Mouse (Mus musculus): ENCODE results near the gene Tet3. TPM values are rescaled to one million over a fixed set of nuclear protein-coding genes. Genes with fewer than 3 reads are reported as not detected.
A peak's percentile ranks its signal among the peaks of the same experiment; 100 is the strongest.
"Not testable (repeated sequence)": the region's sequence is repeated elsewhere in the genome, so short reads cannot be mapped to it uniquely, and the experiment has no call there.

The Tet3 gene
- polyA plus RNA-seq, 1 experiment = 15.4 TPM

DNA sequence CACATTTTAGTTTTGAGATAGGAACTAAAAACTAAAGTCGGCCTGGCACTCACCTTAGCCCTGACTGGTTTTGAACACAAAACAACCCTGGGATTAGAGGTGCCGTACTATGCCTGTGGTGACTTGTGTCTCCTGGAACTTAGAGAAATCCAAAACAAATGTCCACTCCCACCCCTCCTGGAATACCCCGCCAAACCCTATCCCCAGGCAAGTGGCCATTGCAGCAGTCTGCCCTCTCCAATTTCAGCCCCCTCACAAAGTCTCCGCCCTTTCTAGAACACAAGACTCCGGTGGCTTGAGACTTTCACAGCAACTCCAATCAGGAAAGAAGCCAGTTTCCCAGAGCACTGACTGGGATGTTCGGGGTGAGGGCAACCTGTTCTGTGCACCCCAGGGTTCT lies 110.0 kb downstream of the Tet3 start, which contains the start of gene Bola3:
Gene Bola3 (plus strand): TSS at position 275 of the 400 bp plus-strand sequence.
- Histone ChIP-seq H3K27ac (ENCODE audit: insufficient read depth, low read depth, low read length) (no peak within 1 kb of the TSS), H3K4me1 (ENCODE audit: control insufficient read depth, insufficient read depth, insufficient read length, low read length) (peaks cover 9% of the 10 kb centered on the region; the same call in 1 of the 2 replicates), H3K36me3 (ENCODE audit: control insufficient read depth, insufficient read depth, low read length) (peaks cover 15% of the 10 kb centered on the region), H3K27me3 (ENCODE audit: control insufficient read depth, insufficient read depth, low read length) (no peaks in the 10 kb centered on the region), H3K4me3 (ENCODE audit: low read depth, low read length) (peak within 1 kb of the TSS; percentile 78)
- TF ChIP-seq POLR2A (IDR thresholded peaks at IDR 0.05; ENCODE audit: low read depth, low read length) (no peak), CTCF (IDR thresholded peaks at IDR 0.05; ENCODE audit: extremely low read depth, insufficient read length, insufficient replicate concordance, low read depth, low read length) (no peak)
- WGBS = 40% methylated on average over 6 of the region's 6 CpGs

GRCm38 (mm10) chr6:83347916-83348315 lies 111.0 kb downstream of the Tet3 start:
- Histone ChIP-seq H3K27me3 (ENCODE audit: control insufficient read depth, insufficient read depth, low read length) (no peaks in the 10 kb centered on the region), H3K27ac (ENCODE audit: insufficient read depth, low read depth, low read length) (no peak overlapping the region), H3K36me3 (ENCODE audit: control insufficient read depth, insufficient read depth, low read length) (peaks cover 15% of the 10 kb centered on the region), H3K4me1 (ENCODE audit: control insufficient read depth, insufficient read depth, insufficient read length, low read length) (peaks cover 9% of the 10 kb centered on the region; the same call in 1 of the 2 replicates), H3K4me3 (ENCODE audit: low read depth, low read length) (no peak overlapping the region)
- 65% methylated on average over 3 of the region's 3 CpGs for WGBS
- TF ChIP-seq POLR2A (IDR thresholded peaks at IDR 0.05; ENCODE audit: low read depth, low read length) (no peak), CTCF (IDR thresholded peaks at IDR 0.05; ENCODE audit: extremely low read depth, insufficient read length, insufficient replicate concordance, low read depth, low read length) (no peak)

DNA sequence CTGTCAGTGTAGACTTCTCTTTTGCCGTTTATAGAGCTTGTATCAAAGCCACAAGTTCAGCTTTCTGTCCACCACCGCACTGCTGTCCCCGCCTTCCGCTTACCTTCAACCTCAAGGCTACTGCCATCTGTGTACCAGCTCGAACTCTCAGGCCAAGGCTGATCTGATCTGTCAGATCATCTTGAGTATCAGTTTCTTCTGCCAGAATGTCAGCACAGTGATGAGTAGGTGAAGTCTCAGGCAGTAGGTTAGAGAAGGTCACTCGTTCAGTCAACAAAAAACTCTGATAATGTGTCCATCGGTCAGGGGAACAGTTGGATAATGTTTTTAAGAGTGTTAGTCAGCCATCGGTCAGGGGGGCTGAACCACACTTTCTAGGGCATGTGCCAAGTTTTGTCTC lies 113.6 kb downstream of the Tet3 start:
- H3K36me3 ChIP-seq (ENCODE audit: control insufficient read depth, insufficient read depth, low read length) = peaks cover 34% of the 10 kb centered on the region

DNA sequence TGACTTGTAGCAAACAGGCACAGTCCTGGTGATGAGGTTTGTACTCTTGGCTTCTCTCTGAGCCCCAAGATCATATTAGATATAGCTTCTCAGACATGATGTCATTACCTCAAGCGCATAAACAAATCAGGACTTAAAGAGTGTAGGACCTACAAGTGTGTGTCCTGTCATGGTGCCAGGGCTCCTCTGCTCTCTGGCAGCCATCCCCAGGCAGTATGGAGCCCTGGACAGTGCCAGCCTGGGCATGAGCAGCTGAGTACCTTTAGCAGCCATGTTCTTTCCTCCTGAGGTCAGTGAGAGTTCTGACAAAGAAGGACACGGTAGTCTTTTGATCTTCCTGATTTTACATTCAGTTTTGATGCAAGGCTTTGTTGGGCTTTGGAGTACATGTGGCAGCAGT lies 115.9 kb downstream of the Tet3 start:
- Histone ChIP-seq H3K4me1 (ENCODE audit: control insufficient read depth, insufficient read depth, insufficient read length, low read length) (no peaks in the 10 kb centered on the region), H3K27ac (ENCODE audit: insufficient read depth, low read depth, low read length) (no peak overlapping the region), H3K4me3 (ENCODE audit: low read depth, low read length) (no peak overlapping the region), H3K27me3 (ENCODE audit: control insufficient read depth, insufficient read depth, low read length) (no peaks in the 10 kb centered on the region), H3K36me3 (ENCODE audit: control insufficient read depth, insufficient read depth, low read length) (peaks cover 53% of the 10 kb centered on the region)
- 87% methylated on average over 2 of the region's 2 CpGs for WGBS
- TF ChIP-seq POLR2A (IDR thresholded peaks at IDR 0.05; ENCODE audit: low read depth, low read length) (no peak), CTCF (IDR thresholded peaks at IDR 0.05; ENCODE audit: extremely low read depth, insufficient read length, insufficient replicate concordance, low read depth, low read length) (no peak)

More for the DNA sequence above, 113.6 kb downstream of the Tet3 start:
- not testable (repeated sequence) for H3K27ac ChIP-seq (ENCODE audit: insufficient read depth, low read depth, low read length); H3K27me3 ChIP-seq (ENCODE audit: control insufficient read depth, insufficient read depth, low read length); H3K4me1 ChIP-seq (ENCODE audit: control insufficient read depth, insufficient read depth, insufficient read length, low read length); H3K4me3 ChIP-seq (ENCODE audit: low read depth, low read length)
- WGBS = 87% methylated on average over 8 of the region's 8 CpGs

- H3K27ac ChIP-seq (ENCODE audit: insufficient read depth, low read depth, low read length) = no peak overlapping the region
- TF ChIP-seq POLR2A (IDR thresholded peaks at IDR 0.05; ENCODE audit: low read depth, low read length) (no peak), CTCF (IDR thresholded peaks at IDR 0.05; ENCODE audit: extremely low read depth, insufficient read length, insufficient replicate concordance, low read depth, low read length) (no peak)
- no peak overlapping the region for H3K4me3 ChIP-seq (ENCODE audit: low read depth, low read length)
- H3K36me3 ChIP-seq (ENCODE audit: control insufficient read depth, insufficient read depth, low read length) = peaks cover 54% of the 10 kb centered on the region
- H3K27me3 ChIP-seq (ENCODE audit: control insufficient read depth, insufficient read depth, low read length) = no peaks in the 10 kb centered on the region
- WGBS = 67% methylated on average over 3 of the region's 3 CpGs
- H3K4me1 ChIP-seq (ENCODE audit: control insufficient read depth, insufficient read depth, insufficient read length, low read length) = no peaks in the 10 kb centered on the region
These were observed 117.5 kb downstream of the Tet3 start for GRCm38 (mm10) chr6:83341387-83341786.

- Histone ChIP-seq H3K4me3 (ENCODE audit: low read depth, low read length) (no peak overlapping the region), H3K36me3 (ENCODE audit: control insufficient read depth, insufficient read depth, low read length) (peaks cover 31% of the 10 kb centered on the region), H3K27ac (ENCODE audit: insufficient read depth, low read depth, low read length) (no peak overlapping the region), H3K27me3 (ENCODE audit: control insufficient read depth, insufficient read depth, low read length) (no peaks in the 10 kb centered on the region), H3K4me1 (ENCODE audit: control insufficient read depth, insufficient read depth, insufficient read length, low read length) (peaks cover 2% of the 10 kb centered on the region; the same call in 1 of the 2 replicates)
- TF ChIP-seq POLR2A (IDR thresholded peaks at IDR 0.05; ENCODE audit: low read depth, low read length) (no peak), CTCF (IDR thresholded peaks at IDR 0.05; ENCODE audit: extremely low read depth, insufficient read length, insufficient replicate concordance, low read depth, low read length) (no peak)
- 92% methylated on average over 3 of the region's 3 CpGs for WGBS
These were observed 131.2 kb downstream of the Tet3 start for GRCm38 (mm10) chr6:83327591-83328190.

DNA sequence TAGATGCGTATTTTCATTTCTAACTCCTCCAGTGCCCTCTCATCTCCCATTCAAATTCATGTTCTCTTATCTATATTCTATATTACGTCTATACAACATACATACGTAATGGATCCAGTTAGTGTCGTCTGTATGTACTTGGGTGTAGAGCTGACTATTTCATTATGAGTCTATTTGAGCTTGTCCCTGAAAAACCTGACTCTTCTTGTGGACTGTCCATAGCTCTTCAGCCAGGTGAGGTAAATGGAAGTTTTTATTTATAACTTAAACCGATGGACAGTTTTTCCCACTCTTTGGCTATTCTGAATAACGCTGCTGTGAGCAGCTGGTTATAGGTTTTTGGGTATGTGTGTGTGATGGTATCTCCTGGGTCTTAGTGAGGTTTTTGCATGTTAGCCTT lies 132.1 kb downstream of the Tet3 start:
- peaks cover 2% of the 10 kb centered on the region; the same call in 1 of the 2 replicates for H3K4me1 ChIP-seq (ENCODE audit: control insufficient read depth, insufficient read depth, insufficient read length, low read length)
- H3K27ac ChIP-seq (ENCODE audit: insufficient read depth, low read depth, low read length) = no peak overlapping the region
- TF ChIP-seq POLR2A (IDR thresholded peaks at IDR 0.05; ENCODE audit: low read depth, low read length) = no peak
- no peak for TF ChIP-seq CTCF (IDR thresholded peaks at IDR 0.05; ENCODE audit: extremely low read depth, insufficient read length, insufficient replicate concordance, low read depth, low read length)
- H3K36me3 ChIP-seq (ENCODE audit: control insufficient read depth, insufficient read depth, low read length) = peaks cover 24% of the 10 kb centered on the region
- no peaks in the 10 kb centered on the region for H3K27me3 ChIP-seq (ENCODE audit: control insufficient read depth, insufficient read depth, low read length)
- H3K4me3 ChIP-seq (ENCODE audit: low read depth, low read length) = no peak overlapping the region; the same call in 1 of the 2 replicates
- 18% methylated on average over 6 of the region's 6 CpGs for WGBS
